Mouse (Mus musculus) cerebellum, postnatal 25 days (tissue): ENCODE results near the gene Trnau1ap.
"Not testable (repeated sequence)": the region's sequence is repeated elsewhere in the genome, so short reads cannot be mapped to it uniquely, and the experiment has no call there.

Experiments
- DNase-seq, 2 experiments: peaks; one replicate each; pipeline ENCODE4 v3.0.0; 2021; ENCODE audit warnings: mixed read lengths in 2 of 2

The Trnau1ap gene

GRCm38 (mm10) chr4:132341451-132341850 is 12.1 kb upstream of the Trnau1ap start:
- no peak for DNase-seq

- peak; percentile 21 to 54 for DNase-seq
Observed at GRCm38 (mm10) chr4:132338943-132339342, 9.6 kb upstream of the Trnau1ap start.

GRCm38 (mm10) chr4:132332880-132333279 is 3.5 kb upstream of the Trnau1ap start:
- no peak for DNase-seq

- no peak for DNase-seq
Observed at GRCm38 (mm10) chr4:132331960-132332359, 2.6 kb upstream of the Trnau1ap start.

GRCm38 (mm10) chr4:132329835-132330354 is 557 bp upstream of the Trnau1ap start:
- DNase-seq = no peak

GRCm38 (mm10) chr4:132328391-132328982 is 851 bp downstream of the Trnau1ap start:
- DNase-seq = no peak

- no peak for DNase-seq
Observed at GRCm38 (mm10) chr4:132326481-132326880, 2.9 kb downstream of the Trnau1ap start.

GRCm38 (mm10) chr4:132315711-132316110 is 13.6 kb downstream of the Trnau1ap start:
- DNase-seq = no peak

- no peak for DNase-seq
Observed at GRCm38 (mm10) chr4:132312627-132313026, 16.7 kb downstream of the Trnau1ap start.

GRCm38 (mm10) chr4:132311801-132312200 is 17.5 kb downstream of the Trnau1ap start:
- no peak for DNase-seq

- DNase-seq = no peak
Observed at GRCm38 (mm10) chr4:132311209-132311608, 18.1 kb downstream of the Trnau1ap start.

GRCm38 (mm10) chr4:132309849-132310472 is 19.4 kb downstream of the Trnau1ap start:
- DNase-seq = peak; percentile 31 to 43

- DNase-seq = peak; percentile 38 to 42
Observed at GRCm38 (mm10) chr4:132309140-132309848, 20.0 kb downstream of the Trnau1ap start.

GRCm38 (mm10) chr4:132308437-132309139 is 20.8 kb downstream of the Trnau1ap start:
- DNase-seq = peak; percentile 91 to 92

GRCm38 (mm10) chr4:132306004-132306403 is 23.3 kb downstream of the Trnau1ap start:
- DNase-seq = no peak

- DNase-seq = no peak
Observed at GRCm38 (mm10) chr4:132305276-132305675, 24.1 kb downstream of the Trnau1ap start.

- DNase-seq = not testable (repeated sequence)
Observed at GRCm38 (mm10) chr4:132303484-132303883, 25.9 kb downstream of the Trnau1ap start.

GRCm38 (mm10) chr4:132302939-132303479 is 26.3 kb downstream of the Trnau1ap start, which contains the start of gene Rab42:
Gene Rab42 (minus strand): TSS chr4:132303385.
- peak; percentile 23 to 57 for DNase-seq

GRCm38 (mm10) chr4:132301965-132302938 is 27.1 kb downstream of the Trnau1ap start:
- no peak for DNase-seq

GRCm38 (mm10) chr4:132301486-132301885 is 27.9 kb downstream of the Trnau1ap start:
- DNase-seq = no peak

- no peak for DNase-seq
Observed at GRCm38 (mm10) chr4:132299849-132300248, 29.5 kb downstream of the Trnau1ap start.
